Mouse (Mus musculus) MEL (cell line): ENCODE measurements at regions not wholly inside any gene's neighbourhood (a gene's known extent, or its start where the extent isn't known, plus 50 kb on each side); places are given as distances from the start of the nearest gene placed in this dataset.

Source experiments
- CTCF ChIP-seq, 3 experiments: IDR thresholded peaks in 2 of 3; conservative IDR thresholded peaks in 1 of 3; 2 replicates each; pipeline ENCODE4 v1.5.1; 2011 to 2012; ENCODE audit warnings: low read length in 3 of 3, low read depth in 2 of 3, mild to moderate bottlenecking in 2 of 3, improper control_type of control experiment in 1 of 3, inconsistent platforms in 1 of 3, mixed read lengths in 1 of 3, moderate library complexity in 1 of 3; ENCODE audit not compliant: control insufficient read depth in 1 of 3, insufficient read depth in 1 of 3, poor library complexity in 1 of 3, severe bottlenecking in 1 of 3
- E2F4 ChIP-seq: IDR thresholded peaks from 2 replicates; pipeline ENCODE4 v1.6.1; 2011; ENCODE audit warnings: low read depth, low read length, improper control_type of control experiment, borderline replicate concordance
- EP300 ChIP-seq, 2 experiments: IDR thresholded peaks; 2 replicates each; pipeline ENCODE4 v1.6.1; 2011; ENCODE audit warnings: improper control_type of control experiment in 2 of 2, low read length in 2 of 2, low read depth in 1 of 2, mild to moderate bottlenecking in 1 of 2
- GATA1 ChIP-seq: IDR thresholded peaks from 2 replicates; pipeline ENCODE4 v1.6.1; 2011; ENCODE audit warnings: low read depth, low read length, improper control_type of control experiment
- JUND ChIP-seq: IDR thresholded peaks from 2 replicates; pipeline ENCODE4 v1.6.1; 2011; ENCODE audit warnings: low read depth, mild to moderate bottlenecking, improper control_type of control experiment, low read length
- MAX ChIP-seq: IDR thresholded peaks from 2 replicates; pipeline ENCODE4 v1.6.1; 2011; ENCODE audit warnings: low read length, improper control_type of control experiment
- MAZ ChIP-seq: IDR thresholded peaks from 2 replicates; pipeline ENCODE4 v1.6.1; 2012; ENCODE audit warnings: low read depth, mild to moderate bottlenecking, inconsistent platforms, low read length, improper control_type of control experiment
- MXI1 ChIP-seq: IDR thresholded peaks from 2 replicates; pipeline ENCODE4 v1.6.1; 2011; ENCODE audit warnings: mild to moderate bottlenecking, low read depth, low read length, improper control_type of control experiment
- NRF1 ChIP-seq: IDR thresholded peaks from 2 replicates; pipeline ENCODE4 v1.6.1; 2014; ENCODE audit warnings: low read depth, mild to moderate bottlenecking, inconsistent platforms, low read length, improper control_type of control experiment, moderate library complexity; ENCODE audit not compliant: poor library complexity, insufficient read depth, severe bottlenecking
- POLR2A ChIP-seq, 2 experiments: IDR thresholded peaks; 2 replicates each; pipeline ENCODE4 v1.6.1; 2011 to 2012; ENCODE audit warnings: low read length in 2 of 2, mild to moderate bottlenecking in 2 of 2, control low read depth in 1 of 2, improper control_type of control experiment in 1 of 2, low read depth in 1 of 2, moderate library complexity in 1 of 2; ENCODE audit not compliant: control insufficient read depth in 1 of 2, insufficient read depth in 1 of 2, poor library complexity in 1 of 2
- SMC3 ChIP-seq: IDR thresholded peaks from 2 replicates; pipeline ENCODE4 v1.6.1; 2011; ENCODE audit warnings: low read depth, low read length, improper control_type of control experiment
- TCF12 ChIP-seq: IDR thresholded peaks from 2 replicates; pipeline ENCODE4 v1.6.1; 2014; ENCODE audit warnings: low read depth, mild to moderate bottlenecking, inconsistent platforms, low read length, improper control_type of control experiment, moderate library complexity
- UBTF ChIP-seq: IDR thresholded peaks from 2 replicates; pipeline ENCODE4 v1.6.1; 2012; ENCODE audit warnings: low read depth, mild to moderate bottlenecking, inconsistent platforms, low read length, improper control_type of control experiment, moderate library complexity, borderline replicate concordance; ENCODE audit not compliant: insufficient read depth
- USF1 ChIP-seq: IDR thresholded peaks from 2 replicates; pipeline ENCODE4 v1.6.1; 2014; ENCODE audit warnings: low read depth, mild to moderate bottlenecking, inconsistent platforms, low read length, improper control_type of control experiment, moderate library complexity

DNA sequence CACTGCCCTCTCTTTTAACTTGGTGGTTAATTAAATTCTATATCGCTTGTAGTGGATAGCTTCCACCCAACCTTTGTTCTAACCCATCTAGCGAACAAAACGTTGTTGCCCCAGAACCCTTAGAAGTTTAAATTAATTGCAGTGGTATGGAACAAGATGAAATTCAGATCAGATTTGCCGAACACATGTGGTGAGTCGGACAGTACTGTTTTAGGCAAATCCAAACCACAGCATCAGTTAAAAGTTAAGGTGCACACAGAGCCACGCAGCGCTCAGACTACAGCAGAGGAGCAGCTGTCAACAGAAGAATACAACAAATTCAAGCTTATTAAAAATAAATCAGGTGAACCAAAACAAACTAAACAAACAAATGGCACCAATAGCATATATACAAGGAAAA lies 1500.0 kb downstream of the Epha7 start:
- no peak for TF ChIP-seq POLR2A (IDR thresholded peaks at IDR 0.05; ENCODE audit: control insufficient read depth in 1 of 2, insufficient read depth in 1 of 2, low read depth in 1 of 2, low read length in 2 of 2, poor library complexity in 1 of 2)
- no peak for TF ChIP-seq CTCF (IDR thresholded peaks at IDR 0.05 in 2 of 3, conservative IDR thresholded peaks at IDR 0.05 in 1 of 3; ENCODE audit: control insufficient read depth in 1 of 3, insufficient read depth in 1 of 3, low read depth in 2 of 3, low read length in 3 of 3, poor library complexity in 1 of 3, severe bottlenecking in 1 of 3)
- TF ChIP-seq EP300 (IDR thresholded peaks at IDR 0.05; ENCODE audit: low read depth in 1 of 2, low read length in 2 of 2), result no peak
- TF ChIP-seq E2F4, result no peak
- TF ChIP-seq MXI1, result no peak
- no peak for TF ChIP-seq MAZ
- no peak for TF ChIP-seq USF1
- TF ChIP-seq SMC3, result no peak
- no peak for TF ChIP-seq TCF12
- no peak for TF ChIP-seq GATA1
- no peak for TF ChIP-seq NRF1
- no peak for TF ChIP-seq MAX
- TF ChIP-seq JUND, result no peak
- no peak for TF ChIP-seq UBTF
